Mouse (Mus musculus): ENCODE measurements at regions not wholly inside any gene's neighbourhood (a gene's known extent, or its start where the extent isn't known, plus 50 kb on each side); places are given as distances from the start of the nearest gene placed in this dataset.

- H3K36me3 ChIP-seq (replicated peaks in 1 of 2; ENCODE audit: control insufficient read depth in 1 of 2, insufficient read depth in 1 of 2, low read length in 1 of 2): no peaks in the 10 kb centered on the region
- H3K4me1 ChIP-seq (ENCODE audit: control insufficient read depth in 1 of 2, insufficient read depth in 2 of 2): no peaks in the 10 kb centered on the region
- H3K27me3 ChIP-seq (replicated peaks): no peaks in the 10 kb centered on the region
- H3K4me3 ChIP-seq (replicated peaks in 1 of 3; ENCODE audit: low read depth in 2 of 3, low read length in 2 of 3, poor library complexity in 1 of 3): no peak overlapping the region
- H3K4me2 ChIP-seq (ENCODE audit: insufficient read depth, low read depth, poor library complexity, severe bottlenecking): no peak overlapping the region
- no peaks in the 10 kb centered on the region for H3K9me3 ChIP-seq (replicated peaks; ENCODE audit: low read length)
- dilution Hi-C loops (cut with MboI; ENCODE audit: extremely low pct_ligation_motif_present, extremely low pct_unique_long_range_greater_than_20kb, low sequenced_read_pairs) (no loop called here), in situ Hi-C loops (cut with MboI; ENCODE audit: low pct_ligation_motif_present, low pct_unique_long_range_greater_than_20kb, low sequenced_read_pairs) (no loop called here)
- no peak overlapping the region for H3K9ac ChIP-seq (ENCODE audit: insufficient read depth, low read depth)
- DNase-seq (ENCODE audit: extremely low read depth): peak; percentile 63
- no peak overlapping the region for H3K27ac ChIP-seq (ENCODE audit: insufficient read depth, low read depth)
- TF ChIP-seq SIN3A (IDR thresholded peaks at IDR 0.05; ENCODE audit: low read length) (no peak), CTCF (conservative IDR thresholded peaks at IDR 0.05 in 1 of 2, IDR thresholded peaks at IDR 0.05 in 1 of 2; ENCODE audit: low read depth in 2 of 2, low read length in 2 of 2) (peak; percentile 84 to 93), RAD21 (IDR thresholded peaks at IDR 0.05; ENCODE audit: low read depth, low read length) (peak; percentile 62), SMC3 (IDR thresholded peaks at IDR 0.05; ENCODE audit: low read depth, low read length) (peak; percentile 65), TBP (conservative IDR thresholded peaks at IDR 0.05; ENCODE audit: low read depth, low read length) (no peak), EP300 (IDR thresholded peaks at IDR 0.05; ENCODE audit: low read length) (no peak)
- H3K79me2 ChIP-seq (replicated peaks; ENCODE audit: control insufficient read depth, extremely low read depth, insufficient read depth, poor library complexity, severe bottlenecking): no peaks in the 10 kb centered on the region
These were observed 127.1 kb upstream of the Sash1 start for GRCm38 (mm10) chr10:9012829-9013548.

GRCm38 (mm10) chr10:9011906-9012305 lies 126.0 kb upstream of the Sash1 start:
- dilution Hi-C loops (cut with MboI; ENCODE audit: extremely low pct_ligation_motif_present, extremely low pct_unique_long_range_greater_than_20kb, low sequenced_read_pairs): no loop called here
- H3K27me3 ChIP-seq (replicated peaks): no peaks in the 10 kb centered on the region
- in situ Hi-C loops (cut with MboI; ENCODE audit: low pct_ligation_motif_present, low pct_unique_long_range_greater_than_20kb, low sequenced_read_pairs): no loop called here
- no peaks in the 10 kb centered on the region for H3K9me3 ChIP-seq (replicated peaks; ENCODE audit: low read length)
- no peak overlapping the region for H3K4me3 ChIP-seq (replicated peaks in 1 of 3; ENCODE audit: low read depth in 2 of 3, low read length in 2 of 3, poor library complexity in 1 of 3)
- TF ChIP-seq POLR2A (IDR thresholded peaks at IDR 0.05; ENCODE audit: low read depth, low read length): no peak
- no peak for TF ChIP-seq GABPA (IDR thresholded peaks at IDR 0.05; ENCODE audit: insufficient replicate concordance, low read depth, low read length)
- no peak for TF ChIP-seq UBTF (IDR thresholded peaks at IDR 0.05; ENCODE audit: low read depth, low read length)
- no peak for TF ChIP-seq SIN3A (IDR thresholded peaks at IDR 0.05; ENCODE audit: low read length)
- no peak for TF ChIP-seq JUN (IDR thresholded peaks at IDR 0.05; ENCODE audit: insufficient read depth, low read depth, low read length)
- H3K4me1 ChIP-seq (ENCODE audit: control insufficient read depth in 1 of 2, insufficient read depth in 2 of 2): no peaks in the 10 kb centered on the region
- H3K9ac ChIP-seq (ENCODE audit: insufficient read depth, low read depth): no peak overlapping the region
- no peak overlapping the region for H3K4me2 ChIP-seq (ENCODE audit: insufficient read depth, low read depth, poor library complexity, severe bottlenecking)
- no peak for DNase-seq (ENCODE audit: extremely low read depth)
- no peaks in the 10 kb centered on the region for H3K36me3 ChIP-seq (replicated peaks in 1 of 2; ENCODE audit: control insufficient read depth in 1 of 2, insufficient read depth in 1 of 2, low read length in 1 of 2)
- H3K79me2 ChIP-seq (replicated peaks; ENCODE audit: control insufficient read depth, extremely low read depth, insufficient read depth, poor library complexity, severe bottlenecking): no peaks in the 10 kb centered on the region
- H3K27ac ChIP-seq (ENCODE audit: insufficient read depth, low read depth): no peak overlapping the region

DNA sequence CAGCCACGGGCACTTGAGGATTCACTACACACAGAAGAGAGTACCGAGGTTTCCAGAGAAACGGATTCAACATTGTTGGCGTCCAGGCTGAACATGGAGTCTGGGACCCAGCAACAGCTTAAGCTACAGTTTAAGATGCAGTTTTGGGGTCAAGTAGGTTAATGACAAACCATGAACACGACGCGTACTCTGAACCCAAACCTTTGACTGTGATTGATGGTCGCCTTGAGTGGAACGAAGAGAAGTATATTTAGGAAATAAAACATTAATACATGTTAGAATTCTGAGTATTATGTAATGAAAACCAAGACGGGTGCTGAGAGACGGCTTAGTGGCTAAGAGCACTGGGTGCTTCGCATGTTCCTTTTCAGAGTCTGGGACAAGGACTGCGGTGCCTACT lies 124.3 kb upstream of the Sash1 start:
- TF ChIP-seq SIN3A (IDR thresholded peaks at IDR 0.05; ENCODE audit: low read length) (no peak), NELFE (IDR thresholded peaks at IDR 0.05; ENCODE audit: low read depth, low read length) (no peak), E2F4 (IDR thresholded peaks at IDR 0.05; ENCODE audit: insufficient replicate concordance, low read depth, low read length) (no peak), KAT2A (IDR thresholded peaks at IDR 0.05; ENCODE audit: insufficient replicate concordance, low read length) (no peak), TCF12 (IDR thresholded peaks at IDR 0.05; ENCODE audit: low read depth, low read length) (no peak), SMC3 (IDR thresholded peaks at IDR 0.05; ENCODE audit: low read depth, low read length) (no peak), CHD2 (IDR thresholded peaks at IDR 0.05; ENCODE audit: low read length) (no peak), MAX (IDR thresholded peaks at IDR 0.05; ENCODE audit: low read length) (no peak), ZC3H11A (IDR thresholded peaks at IDR 0.05; ENCODE audit: low read depth, low read length) (no peak), ELF1 (IDR thresholded peaks at IDR 0.05; ENCODE audit: low read depth, low read length) (no peak)
- no peak overlapping the region for H3K9ac ChIP-seq (ENCODE audit: insufficient read depth, low read depth)
- dilution Hi-C loops (cut with MboI; ENCODE audit: extremely low pct_ligation_motif_present, extremely low pct_unique_long_range_greater_than_20kb, low sequenced_read_pairs): no loop called here
- no peaks in the 10 kb centered on the region for H3K9me3 ChIP-seq (replicated peaks; ENCODE audit: low read length)
- H3K27ac ChIP-seq (ENCODE audit: insufficient read depth, low read depth): no peak overlapping the region
- H3K4me2 ChIP-seq (ENCODE audit: insufficient read depth, low read depth, poor library complexity, severe bottlenecking): no peak overlapping the region
- no peaks in the 10 kb centered on the region for H3K27me3 ChIP-seq (replicated peaks)
- in situ Hi-C loops (cut with MboI; ENCODE audit: low pct_ligation_motif_present, low pct_unique_long_range_greater_than_20kb, low sequenced_read_pairs): no loop called here
- no peaks in the 10 kb centered on the region for H3K79me2 ChIP-seq (replicated peaks; ENCODE audit: control insufficient read depth, extremely low read depth, insufficient read depth, poor library complexity, severe bottlenecking)
- H3K36me3 ChIP-seq (replicated peaks in 1 of 2; ENCODE audit: control insufficient read depth in 1 of 2, insufficient read depth in 1 of 2, low read length in 1 of 2): no peaks in the 10 kb centered on the region
- H3K4me3 ChIP-seq (replicated peaks in 1 of 3; ENCODE audit: low read depth in 2 of 3, low read length in 2 of 3, poor library complexity in 1 of 3): no peak overlapping the region
- no peak for DNase-seq (ENCODE audit: extremely low read depth)
- no peaks in the 10 kb centered on the region for H3K4me1 ChIP-seq (ENCODE audit: control insufficient read depth in 1 of 2, insufficient read depth in 2 of 2)

Measured in CH12.LX (cell line).